Mouse (Mus musculus): ENCODE data around the gene Sbf2. TPM values are rescaled to one million over a fixed set of nuclear protein-coding genes. Genes with fewer than 3 reads are reported as not detected.

Sbf2 gene
- polyA plus RNA-seq, 1 experiment from 2014 or later: 66.7 TPM

GRCm38 (mm10) chr7:110297611-110298010, 317.1 kb downstream of the Sbf2 start:
- Histone ChIP-seq H3K9me3 (ENCODE audit: control insufficient read depth, low read length) (no peaks in the 10 kb centered on the region), H3K27ac (no peak overlapping the region), H3K4me1 (replicated peaks; ENCODE audit: control insufficient read depth, insufficient read depth, low read length) (0 out of 2 replicates have a peak, but pooled peaks cover 4% of the 10 kb centered on the region), H3K4me3 (replicated peaks; ENCODE audit: low read length) (no peak overlapping the region), H3K36me3 (replicated peaks; ENCODE audit: control insufficient read depth, insufficient read depth) (no peaks in the 10 kb centered on the region), H3K9ac (no peak overlapping the region), H3K4me2 (replicated peaks) (no peak overlapping the region), H3K27me3 (ENCODE audit: control insufficient read depth, insufficient read depth, low read length) (no peaks in the 10 kb centered on the region)
- 69% methylated on average over 4 of the region's 4 CpGs for WGBS
- DNase-seq (ENCODE audit: low spot score) (no peak), ATAC-seq (ENCODE audit: low FRiP score) (no peak)

GRCm38 (mm10) chr7:110296889-110297603, 317.7 kb downstream of the Sbf2 start:
- Histone ChIP-seq H3K27me3 (ENCODE audit: control insufficient read depth, insufficient read depth, low read length) (no peaks in the 10 kb centered on the region), H3K9me3 (ENCODE audit: control insufficient read depth, low read length) (no peaks in the 10 kb centered on the region), H3K4me2 (replicated peaks) (no peak overlapping the region), H3K27ac (no peak overlapping the region), H3K4me1 (replicated peaks; ENCODE audit: control insufficient read depth, insufficient read depth, low read length) (0 out of 2 replicates have a peak, but pooled peaks cover 4% of the 10 kb centered on the region), H3K9ac (no peak overlapping the region), H3K36me3 (replicated peaks; ENCODE audit: control insufficient read depth, insufficient read depth) (no peaks in the 10 kb centered on the region), H3K4me3 (replicated peaks; ENCODE audit: low read length) (no peak overlapping the region)
- no peak for DNase-seq (ENCODE audit: low spot score)
- 38% methylated on average over 17 of the region's 17 CpGs for WGBS
- ATAC-seq (ENCODE audit: low FRiP score): peak; percentile 53; the same call in 1 of the 2 replicates

- WGBS: 69% methylated on average over 4 of the region's 4 CpGs
- H3K36me3 ChIP-seq (replicated peaks; ENCODE audit: control insufficient read depth, insufficient read depth): no peaks in the 10 kb centered on the region
These were observed 325.1 kb downstream of the Sbf2 start for GRCm38 (mm10) chr7:110289647-110290046.

GRCm38 (mm10) chr7:110288731-110289191, 326.0 kb downstream of the Sbf2 start:
- no peaks in the 10 kb centered on the region for H3K9me3 ChIP-seq (ENCODE audit: control insufficient read depth, low read length)
- H3K4me2 ChIP-seq (replicated peaks): no peak overlapping the region
- no peaks in the 10 kb centered on the region for H3K4me1 ChIP-seq (replicated peaks; ENCODE audit: control insufficient read depth, insufficient read depth, low read length)
- no peak for DNase-seq (ENCODE audit: low spot score)
- no peaks in the 10 kb centered on the region for H3K27me3 ChIP-seq (ENCODE audit: control insufficient read depth, insufficient read depth, low read length)
- no peaks in the 10 kb centered on the region for H3K36me3 ChIP-seq (replicated peaks; ENCODE audit: control insufficient read depth, insufficient read depth)
- WGBS: 62% methylated on average over 6 of the region's 6 CpGs
- 0 out of 2 replicates have a peak, but pooled peaks have one; percentile 32 for ATAC-seq (ENCODE audit: low FRiP score)
- H3K9ac ChIP-seq: no peak overlapping the region
- no peak overlapping the region for H3K27ac ChIP-seq
- no peak overlapping the region for H3K4me3 ChIP-seq (replicated peaks; ENCODE audit: low read length)

More at GRCm38 (mm10) chr7:110289647-110290046, 325.1 kb downstream of the Sbf2 start:
- Histone ChIP-seq H3K27me3 (ENCODE audit: control insufficient read depth, insufficient read depth, low read length) (no peaks in the 10 kb centered on the region), H3K4me1 (replicated peaks; ENCODE audit: control insufficient read depth, insufficient read depth, low read length) (no peaks in the 10 kb centered on the region), H3K4me3 (replicated peaks; ENCODE audit: low read length) (no peak overlapping the region), H3K4me2 (replicated peaks) (no peak overlapping the region), H3K9ac (no peak overlapping the region), H3K27ac (no peak overlapping the region), H3K9me3 (ENCODE audit: control insufficient read depth, low read length) (no peaks in the 10 kb centered on the region)
- no peak for ATAC-seq (ENCODE audit: low FRiP score)
- no peak for DNase-seq (ENCODE audit: low spot score)

- H3K36me3 ChIP-seq (replicated peaks; ENCODE audit: control insufficient read depth, insufficient read depth): no peaks in the 10 kb centered on the region
- no peak for DNase-seq (ENCODE audit: low spot score)
- 88% methylated on average over 4 of the region's 4 CpGs for WGBS
- no peak overlapping the region for H3K4me2 ChIP-seq (replicated peaks)
- no peaks in the 10 kb centered on the region for H3K4me1 ChIP-seq (replicated peaks; ENCODE audit: control insufficient read depth, insufficient read depth, low read length)
- no peak overlapping the region for H3K27ac ChIP-seq
- no peak overlapping the region for H3K4me3 ChIP-seq (replicated peaks; ENCODE audit: low read length)
- H3K27me3 ChIP-seq (ENCODE audit: control insufficient read depth, insufficient read depth, low read length): no peaks in the 10 kb centered on the region
- H3K9me3 ChIP-seq (ENCODE audit: control insufficient read depth, low read length): no peaks in the 10 kb centered on the region
- no peak for ATAC-seq (ENCODE audit: low FRiP score)
- H3K9ac ChIP-seq: no peak overlapping the region
These were observed 326.5 kb downstream of the Sbf2 start for GRCm38 (mm10) chr7:110288191-110288604.

DNA sequence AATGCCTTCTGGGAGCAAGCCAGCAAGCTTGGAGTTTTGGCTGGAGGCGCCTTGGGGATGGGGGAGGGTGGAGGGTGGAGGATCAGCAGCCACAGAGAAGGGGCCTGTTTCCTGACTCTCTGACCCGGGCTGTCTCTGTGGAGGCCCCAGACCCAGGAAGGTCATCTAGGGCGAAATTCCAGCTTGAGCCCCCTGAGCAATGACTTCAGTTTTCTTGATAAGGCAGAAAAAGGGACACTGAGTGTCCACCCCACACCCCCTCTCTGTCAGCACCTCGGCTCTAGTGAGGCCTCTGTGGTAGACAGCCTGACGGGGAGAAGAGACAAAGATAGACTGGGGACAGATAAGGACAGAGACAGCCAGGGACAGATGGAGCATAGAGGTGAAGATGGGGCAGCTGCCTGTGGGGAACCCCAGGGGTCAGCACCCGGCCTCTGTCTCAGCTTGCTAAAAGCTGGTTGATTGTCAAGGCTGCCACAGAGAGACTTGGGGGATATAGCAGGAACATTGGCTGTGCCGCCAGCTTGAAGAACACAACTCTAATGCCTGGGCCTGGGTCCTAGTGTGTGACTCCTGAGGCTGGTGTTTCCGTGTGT, 327.1 kb downstream of the Sbf2 start:
- no peak for ATAC-seq (ENCODE audit: low FRiP score)
- Histone ChIP-seq H3K36me3 (replicated peaks; ENCODE audit: control insufficient read depth, insufficient read depth) (no peaks in the 10 kb centered on the region), H3K9ac (no peak overlapping the region), H3K27ac (no peak overlapping the region), H3K27me3 (ENCODE audit: control insufficient read depth, insufficient read depth, low read length) (no peaks in the 10 kb centered on the region), H3K4me2 (replicated peaks) (no peak overlapping the region), H3K9me3 (ENCODE audit: control insufficient read depth, low read length) (no peaks in the 10 kb centered on the region), H3K4me1 (replicated peaks; ENCODE audit: control insufficient read depth, insufficient read depth, low read length) (no peaks in the 10 kb centered on the region), H3K4me3 (replicated peaks; ENCODE audit: low read length) (no peak overlapping the region)
- no peak for DNase-seq (ENCODE audit: low spot score)
- WGBS: 71% methylated on average over 8 of the region's 8 CpGs

DNA sequence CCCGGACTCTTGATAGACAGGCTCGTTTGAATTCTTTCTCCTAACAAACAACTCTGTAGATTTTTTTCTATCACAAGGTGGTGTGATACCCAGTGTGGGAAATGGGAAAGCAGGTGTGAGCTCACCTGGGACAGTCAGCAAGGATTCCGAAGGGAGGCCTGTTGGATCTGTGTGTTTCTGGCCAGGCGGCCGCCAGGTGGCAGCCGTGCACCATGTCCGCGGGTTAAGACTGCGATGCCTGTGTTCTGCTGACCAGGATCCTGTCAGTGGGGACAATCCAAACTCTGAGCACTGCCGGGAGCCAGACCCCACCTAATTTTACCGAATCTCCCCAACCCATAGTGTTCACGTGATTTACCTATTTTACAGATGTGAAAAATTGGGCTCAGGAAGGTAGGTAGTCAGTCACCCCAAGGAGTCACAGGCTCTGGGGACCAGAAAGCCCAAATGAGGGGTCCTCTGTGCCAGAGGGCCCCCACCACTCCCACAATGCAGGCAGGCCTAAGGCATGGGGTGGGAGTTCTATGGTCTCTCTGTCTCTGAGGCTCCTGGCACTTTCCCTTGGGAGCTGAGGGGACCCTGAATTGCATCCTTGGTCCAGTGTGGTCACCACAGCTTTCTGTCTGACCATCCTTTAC, 327.8 kb downstream of the Sbf2 start:
- 11% methylated on average over 12 of the region's 12 CpGs for WGBS
- Histone ChIP-seq H3K9me3 (ENCODE audit: control insufficient read depth, low read length) (no peaks in the 10 kb centered on the region), H3K27me3 (ENCODE audit: control insufficient read depth, insufficient read depth, low read length) (no peaks in the 10 kb centered on the region), H3K4me1 (replicated peaks; ENCODE audit: control insufficient read depth, insufficient read depth, low read length) (no peaks in the 10 kb centered on the region), H3K27ac (no peak overlapping the region), H3K9ac (no peak overlapping the region), H3K4me3 (replicated peaks; ENCODE audit: low read length) (no peak overlapping the region), H3K36me3 (replicated peaks; ENCODE audit: control insufficient read depth, insufficient read depth) (no peaks in the 10 kb centered on the region), H3K4me2 (replicated peaks) (no peak overlapping the region)
- ATAC-seq (ENCODE audit: low FRiP score): peak; percentile 87
- peak; percentile 88 for DNase-seq (ENCODE audit: low spot score)

GRCm38 (mm10) chr7:110286198-110286732, 328.5 kb downstream of the Sbf2 start:
- DNase-seq (ENCODE audit: low spot score) (no peak), ATAC-seq (ENCODE audit: low FRiP score) (no peak)
- Histone ChIP-seq H3K9ac (no peak overlapping the region), H3K4me3 (replicated peaks; ENCODE audit: low read length) (no peak overlapping the region), H3K4me2 (replicated peaks) (no peak overlapping the region), H3K27ac (no peak overlapping the region), H3K4me1 (replicated peaks; ENCODE audit: control insufficient read depth, insufficient read depth, low read length) (no peaks in the 10 kb centered on the region), H3K9me3 (ENCODE audit: control insufficient read depth, low read length) (no peaks in the 10 kb centered on the region), H3K27me3 (ENCODE audit: control insufficient read depth, insufficient read depth, low read length) (no peaks in the 10 kb centered on the region), H3K36me3 (replicated peaks; ENCODE audit: control insufficient read depth, insufficient read depth) (no peaks in the 10 kb centered on the region)
- WGBS: 75% methylated on average over 8 of the region's 8 CpGs

- no peaks in the 10 kb centered on the region for H3K4me1 ChIP-seq (replicated peaks; ENCODE audit: control insufficient read depth, insufficient read depth, low read length)
- WGBS: 83% methylated on average over 3 of the region's 3 CpGs
- no peak overlapping the region for H3K4me2 ChIP-seq (replicated peaks)
- H3K27ac ChIP-seq: no peak overlapping the region
- ATAC-seq (ENCODE audit: low FRiP score) (no peak), DNase-seq (ENCODE audit: low spot score) (no peak)
- H3K9me3 ChIP-seq (ENCODE audit: control insufficient read depth, low read length): no peaks in the 10 kb centered on the region
- no peak overlapping the region for H3K4me3 ChIP-seq (replicated peaks; ENCODE audit: low read length)
- no peaks in the 10 kb centered on the region for H3K27me3 ChIP-seq (ENCODE audit: control insufficient read depth, insufficient read depth, low read length)
- H3K9ac ChIP-seq: no peak overlapping the region
- H3K36me3 ChIP-seq (replicated peaks; ENCODE audit: control insufficient read depth, insufficient read depth): no peaks in the 10 kb centered on the region
These were observed 328.9 kb downstream of the Sbf2 start for GRCm38 (mm10) chr7:110285849-110286151.
